Mouse (Mus musculus) hindbrain, postnatal 0 days (tissue): ENCODE data around the gene Alppl2. TPM values are rescaled to one million over a fixed set of nuclear protein-coding genes. Genes with fewer than 3 reads are reported as not detected.

Source experiments
- ATAC-seq: fragments of 200-750 bp; cut with Nextera tagmentation; 2 replicates; pipeline ENCODE4 v1.8.0; 2017; ENCODE audit warnings: mild to moderate bottlenecking, moderate TSS enrichment, moderate library complexity
- DNase-seq: peaks from one replicate; pipeline ENCODE4 v3.0.0-alpha.2; 2015; ENCODE audit warnings: low spot score
- H3K27ac ChIP-seq: fragments of 300-500 bp; sonication (generic); 2 replicates; pipeline ENCODE4 v1.5.1; 2014; ENCODE audit warnings: mild to moderate bottlenecking
- H3K27me3 ChIP-seq: fragments of 300-500 bp; sonication (generic); 2 replicates; pipeline ENCODE4 v1.6.1; 2014; ENCODE audit warnings: low read length, mixed read lengths; ENCODE audit not compliant: insufficient read depth
- H3K36me3 ChIP-seq: fragments of 300-500 bp; sonication (generic); 2 replicates; pipeline ENCODE4 v1.6.1; 2014; ENCODE audit warnings: low read length, mixed read lengths; ENCODE audit not compliant: insufficient read depth
- H3K4me1 ChIP-seq: fragments of 300-500 bp; sonication (generic); 2 replicates; pipeline ENCODE4 v1.6.1; 2014; ENCODE audit warnings: antibody characterized with exemption, low read length, mixed read lengths; ENCODE audit not compliant: insufficient read depth
- H3K4me2 ChIP-seq: fragments of 300-500 bp; sonication (generic); 2 replicates; pipeline ENCODE4 v1.6.1; 2014; ENCODE audit warnings: low read depth, mild to moderate bottlenecking, low read length, moderate library complexity, mixed read lengths
- H3K4me3 ChIP-seq: fragments of 300-500 bp; sonication (generic); 2 replicates; pipeline ENCODE4 v1.5.1; 2014; ENCODE audit warnings: low read length
- H3K9ac ChIP-seq: fragments of 300-500 bp; sonication (generic); replicated peaks from 2 replicates; pipeline ENCODE4 v1.6.1; 2014; ENCODE audit warnings: mild to moderate bottlenecking, low read length, moderate library complexity, mixed read lengths
- H3K9me3 ChIP-seq: fragments of 300-500 bp; sonication (generic); 2 replicates; pipeline ENCODE4 v1.6.1; 2016; ENCODE audit warnings: low read length, mixed read lengths
- CTCF ChIP-seq: IDR thresholded peaks from 2 replicates; pipeline ENCODE4 v1.5.1; 2016; ENCODE audit warnings: antibody characterized with exemption, control low read depth, low read depth
- WGBS: fragments of 180-500 bp; shearing (Covaris S2); extraction: QIAGEN DNeasy Blood & Tissue Kit; methylation state at CpG from one replicate; pipeline ENCODE4 v1.1.7; 2014; 5-methylcytosine and 5-hydroxymethylcytosine counted together
- polyA plus RNA-seq: library from polyadenylated mRNA; unstranded; fragments of >200 nt; fragmentation: Nextera tagmentation; extraction: Ambion mirVana; gene quantifications from 2 replicates; pipeline ENCODE4 v1.2.1, GENCODE M21; 2015
- total RNA-seq: library from RNA; depleted of rRNA; stranded (reverse); fragments of >200 nt; gene quantifications from 2 replicates; pipeline ENCODE4 v1.2.3, GENCODE M21; 2014

The Alppl2 gene
- total and polyA plus RNA-seq, 2 experiments from 2014 or later, result not detected

GRCm38 (mm10) chr1:87086964-87087363 is 2.8 kb downstream of the Alppl2 start:
- ATAC-seq, result no peak
- no peaks in the 10 kb centered on the region for H3K36me3 ChIP-seq
- 70% methylated on average over 17 of the region's 17 CpGs for WGBS
- no peaks in the 10 kb centered on the region for H3K27me3 ChIP-seq
- TF ChIP-seq CTCF, result peak; percentile 47
- no peak for DNase-seq
- no peak overlapping the region for H3K27ac ChIP-seq
- H3K9ac ChIP-seq, result no peak overlapping the region
- no peaks in the 10 kb centered on the region for H3K4me1 ChIP-seq
- H3K4me3 ChIP-seq, result no peak overlapping the region
- H3K4me2 ChIP-seq, result no peak overlapping the region
- H3K9me3 ChIP-seq, result no peaks in the 10 kb centered on the region

GRCm38 (mm10) chr1:87086196-87086595 is 3.5 kb downstream of the Alppl2 start:
- no peaks in the 10 kb centered on the region for H3K27me3 ChIP-seq
- H3K36me3 ChIP-seq, result no peaks in the 10 kb centered on the region
- no peak for DNase-seq
- no peak overlapping the region for H3K27ac ChIP-seq
- H3K9me3 ChIP-seq, result no peaks in the 10 kb centered on the region
- 61% methylated on average over 4 of the region's 4 CpGs for WGBS
- H3K4me1 ChIP-seq, result no peaks in the 10 kb centered on the region
- TF ChIP-seq CTCF, result no peak
- no peak for ATAC-seq
- H3K4me3 ChIP-seq, result no peak overlapping the region
- H3K4me2 ChIP-seq, result no peak overlapping the region
- no peak overlapping the region for H3K9ac ChIP-seq

- Histone ChIP-seq H3K4me1 (no peaks in the 10 kb centered on the region), H3K4me3 (no peak overlapping the region), H3K4me2 (no peak overlapping the region), H3K9ac (no peak overlapping the region), H3K36me3 (no peaks in the 10 kb centered on the region), H3K27me3 (no peaks in the 10 kb centered on the region), H3K9me3 (no peaks in the 10 kb centered on the region), H3K27ac (no peak overlapping the region)
- 92% methylated on average over 8 of the region's 8 CpGs for WGBS
- ATAC-seq (no peak), DNase-seq (no peak)
- no peak for TF ChIP-seq CTCF
These were observed 16.0 kb downstream of the Alppl2 start for GRCm38 (mm10) chr1:87073776-87074175.

GRCm38 (mm10) chr1:87070720-87071119 is 19.0 kb downstream of the Alppl2 start:
- WGBS, result 50% methylated on average over 16 of the region's 16 CpGs
- Histone ChIP-seq H3K4me2 (no peak overlapping the region), H3K4me1 (no peaks in the 10 kb centered on the region), H3K36me3 (no peaks in the 10 kb centered on the region), H3K4me3 (no peak overlapping the region), H3K9ac (no peak overlapping the region), H3K27me3 (no peaks in the 10 kb centered on the region), H3K9me3 (no peaks in the 10 kb centered on the region), H3K27ac (no peak overlapping the region)
- ATAC-seq (no peak), DNase-seq (no peak)
- peak; percentile 33 for TF ChIP-seq CTCF

GRCm38 (mm10) chr1:87060913-87061312 is 28.8 kb downstream of the Alppl2 start:
- DNase-seq, result no peak
- no peak for ATAC-seq
- H3K27me3 ChIP-seq, result no peaks in the 10 kb centered on the region
- H3K27ac ChIP-seq, result no peak overlapping the region
- no peak overlapping the region for H3K4me3 ChIP-seq
- TF ChIP-seq CTCF, result peak; percentile 24; the same call in 1 of the 2 replicates
- no peaks in the 10 kb centered on the region for H3K36me3 ChIP-seq
- H3K4me1 ChIP-seq, result 0 out of 2 replicates have a peak, but pooled peaks cover 2% of the 10 kb centered on the region
- no peaks in the 10 kb centered on the region for H3K9me3 ChIP-seq
- no peak overlapping the region for H3K4me2 ChIP-seq
- no peak overlapping the region for H3K9ac ChIP-seq

GRCm38 (mm10) chr1:87059042-87059665 is 30.6 kb downstream of the Alppl2 start:
- no peak overlapping the region for H3K4me3 ChIP-seq
- H3K27ac ChIP-seq, result no peak overlapping the region
- ATAC-seq, result no peak
- H3K4me2 ChIP-seq, result no peak overlapping the region
- H3K4me1 ChIP-seq, result 0 out of 2 replicates have a peak, but pooled peaks cover 2% of the 10 kb centered on the region
- WGBS, result 82% methylated on average over 8 of the region's 8 CpGs
- H3K27me3 ChIP-seq, result no peaks in the 10 kb centered on the region
- no peak for DNase-seq
- H3K9me3 ChIP-seq, result no peaks in the 10 kb centered on the region
- no peaks in the 10 kb centered on the region for H3K36me3 ChIP-seq
- H3K9ac ChIP-seq, result no peak overlapping the region
- TF ChIP-seq CTCF, result no peak

GRCm38 (mm10) chr1:87057075-87057474 is 32.7 kb downstream of the Alppl2 start:
- H3K36me3 ChIP-seq, result no peaks in the 10 kb centered on the region
- no peak for DNase-seq
- TF ChIP-seq CTCF, result no peak
- H3K9me3 ChIP-seq, result no peaks in the 10 kb centered on the region
- no peak overlapping the region for H3K27ac ChIP-seq
- H3K4me2 ChIP-seq, result no peak overlapping the region
- H3K9ac ChIP-seq, result no peak overlapping the region
- no peaks in the 10 kb centered on the region for H3K27me3 ChIP-seq
- H3K4me3 ChIP-seq, result no peak overlapping the region
- 0 out of 2 replicates have a peak, but pooled peaks cover 2% of the 10 kb centered on the region for H3K4me1 ChIP-seq
- ATAC-seq, result no peak
- WGBS, result 79% methylated on average over 4 of the region's 4 CpGs
